Mouse (Mus musculus): ENCODE measurements around the gene Nyap1.

DNA sequence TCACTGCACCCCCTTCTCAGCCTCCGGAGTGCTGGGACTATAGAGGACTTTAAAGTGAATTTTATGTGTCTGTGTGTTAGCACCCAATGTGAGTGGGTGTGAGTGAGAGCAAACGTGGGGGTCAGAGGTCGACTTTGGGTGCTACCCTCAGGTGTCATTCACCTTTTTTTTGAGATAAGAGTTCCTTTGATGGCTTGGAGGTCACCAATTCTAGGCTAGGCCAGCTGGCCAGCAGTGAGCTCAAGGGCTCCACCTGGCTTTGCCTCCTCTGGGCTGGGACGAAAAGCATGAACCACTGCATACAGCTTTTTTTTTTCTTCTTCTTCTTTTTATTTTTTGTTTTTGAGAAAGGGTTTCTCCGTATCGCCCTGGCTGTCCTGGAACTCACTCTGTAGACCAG is 14.6 kb downstream of the Nyap1 start:
- TF ChIP-seq CTCF (IDR thresholded peaks at IDR 0.05; ENCODE audit: low read depth) (peak; percentile 37), EP300 (optimal IDR thresholded peaks at IDR 0.05) (no peak)

Measured in stomach, postnatal 0 days (tissue).